Mouse (Mus musculus) fibroblast of lung, adult 2 months (primary cell): ENCODE data around the gene Psma7.
A peak's percentile ranks its signal among the peaks of the same experiment; 100 is the strongest.

Experiments used
- DNase-seq: peaks from one replicate; pipeline ENCODE4 v3.0.0-alpha.2; 2011; ENCODE audit warnings: low read depth

Psma7 gene

GRCm38 (mm10) chr2:180042858-180043515, 754 bp upstream of the Psma7 start:
- DNase-seq = no peak

DNA sequence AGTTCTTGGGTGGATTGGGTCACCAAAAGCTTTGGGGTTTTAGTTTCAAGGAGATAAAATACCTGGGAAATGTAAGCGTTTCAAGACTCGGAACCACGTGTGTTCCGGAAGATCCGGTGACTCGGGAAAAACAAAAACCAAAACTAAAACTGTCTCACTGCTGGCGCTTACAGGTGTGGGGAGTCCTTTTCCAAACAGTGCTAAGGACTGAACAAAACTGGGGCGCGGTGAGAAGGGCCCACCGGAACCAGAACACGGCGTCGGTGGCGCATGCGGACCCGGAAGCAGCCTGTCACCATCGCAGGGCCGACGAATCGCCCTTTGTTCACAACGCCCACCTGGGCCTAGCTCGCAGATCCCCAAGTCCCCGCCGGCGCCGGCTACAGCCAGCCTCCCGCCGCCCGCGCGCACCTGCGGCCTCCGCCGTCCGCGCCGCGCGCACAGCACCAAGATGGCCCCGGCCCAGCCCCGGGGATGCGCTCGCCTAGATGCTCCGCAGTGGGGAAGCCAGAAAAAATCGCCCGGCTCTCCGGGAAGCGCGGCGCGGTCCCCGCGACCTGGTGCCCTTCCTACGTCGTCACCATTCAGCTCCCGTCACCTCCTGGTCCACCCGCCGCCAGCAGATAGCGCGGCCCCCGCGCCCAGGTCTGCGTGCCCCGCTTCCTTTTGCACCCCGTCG, 517 bp downstream of the Psma7 start:
- no peak for DNase-seq

DNA sequence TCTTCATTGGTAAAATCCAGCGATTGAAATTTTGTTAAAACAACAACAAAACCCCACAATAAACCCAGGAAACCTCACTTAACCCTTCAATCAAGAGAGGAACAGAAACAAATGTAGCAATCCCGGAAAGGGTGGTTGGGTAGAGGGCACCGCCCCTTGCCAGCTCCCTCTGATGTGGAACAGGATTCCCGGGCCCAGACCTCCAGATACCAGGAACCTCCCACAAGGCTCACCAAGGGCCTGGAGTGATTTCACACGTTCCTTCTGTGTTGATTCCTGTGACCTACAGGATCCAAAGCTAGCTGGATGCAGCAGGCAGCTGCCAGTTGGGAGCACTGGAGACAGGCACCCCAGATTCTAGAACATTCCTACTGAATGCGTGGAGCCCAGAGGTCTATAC, 1.8 kb downstream of the Psma7 start:
- no peak for DNase-seq

- no peak for DNase-seq
Observed at GRCm38 (mm10) chr2:180034753-180035152, 7.5 kb downstream of the Psma7 start.

DNA sequence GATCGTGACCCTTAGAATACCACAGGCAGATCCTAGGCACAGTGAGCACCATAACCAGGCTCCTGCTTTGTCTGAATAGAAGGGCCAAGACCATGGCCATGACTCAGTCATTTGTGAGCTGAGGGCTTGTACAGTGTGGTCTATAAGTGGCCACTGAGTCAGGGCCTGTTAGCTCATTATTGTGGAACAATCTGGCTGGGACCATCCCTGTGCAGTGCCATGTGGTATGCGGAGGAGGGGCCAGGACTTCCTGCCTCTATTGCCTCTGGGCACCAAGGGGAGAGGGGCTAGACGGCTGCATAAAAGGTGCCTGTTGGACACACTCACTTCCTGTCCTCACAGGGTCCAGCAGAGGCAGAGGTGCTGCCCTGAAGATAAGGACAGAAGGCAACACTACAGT, 8.3 kb downstream of the Psma7 start:
- DNase-seq = no peak

- no peak for DNase-seq
Observed at GRCm38 (mm10) chr2:180032925-180033324, 9.3 kb downstream of the Psma7 start.

DNA sequence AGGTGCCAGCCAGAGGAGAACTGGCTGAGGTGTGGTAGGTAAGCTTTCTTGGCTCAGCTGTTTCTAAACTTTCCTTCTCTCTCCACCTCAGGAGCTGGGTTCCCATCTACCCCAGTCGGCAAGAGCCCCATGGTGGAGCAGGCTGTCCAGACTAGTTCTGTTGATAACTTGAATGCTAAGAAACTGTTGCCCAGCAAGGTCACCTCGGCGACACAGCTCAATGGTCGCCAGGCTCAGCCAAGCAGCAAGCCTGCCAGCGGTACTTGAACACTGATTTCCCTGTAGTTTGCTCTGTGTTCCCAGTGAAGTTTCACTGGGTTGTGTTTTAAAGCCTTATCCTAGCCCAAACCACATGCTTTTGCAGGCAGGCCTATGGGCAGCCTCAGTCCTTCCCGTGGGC, 11.0 kb downstream of the Psma7 start:
- DNase-seq = no peak

GRCm38 (mm10) chr2:180027768-180028167, 14.5 kb downstream of the Psma7 start:
- no peak for DNase-seq

DNA sequence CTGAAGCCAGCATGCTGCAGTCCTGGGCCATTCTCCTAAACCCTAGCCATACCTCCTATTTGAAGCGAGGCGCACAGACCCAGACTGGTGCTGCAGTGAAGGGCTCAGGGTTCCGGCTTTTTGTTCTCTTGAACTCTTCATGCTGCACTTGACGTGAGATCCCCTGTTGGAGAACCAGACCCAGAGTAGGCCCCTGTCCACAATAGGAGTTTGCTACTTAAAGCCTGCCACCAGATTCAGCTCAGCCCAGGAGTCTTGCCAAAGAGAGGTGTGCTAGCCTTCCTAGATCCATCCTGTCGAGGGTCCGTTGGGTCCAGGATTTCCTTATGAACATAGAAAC, 16.4 kb downstream of the Psma7 start:
- DNase-seq = no peak

GRCm38 (mm10) chr2:180025135-180025860, 16.9 kb downstream of the Psma7 start:
- DNase-seq = no peak

GRCm38 (mm10) chr2:180024401-180025098, 17.7 kb downstream of the Psma7 start, which contains the start of gene Lsm14b:
Gene Lsm14b (plus strand): TSS chr2:180024987.
- DNase-seq = peak; percentile 89

DNA sequence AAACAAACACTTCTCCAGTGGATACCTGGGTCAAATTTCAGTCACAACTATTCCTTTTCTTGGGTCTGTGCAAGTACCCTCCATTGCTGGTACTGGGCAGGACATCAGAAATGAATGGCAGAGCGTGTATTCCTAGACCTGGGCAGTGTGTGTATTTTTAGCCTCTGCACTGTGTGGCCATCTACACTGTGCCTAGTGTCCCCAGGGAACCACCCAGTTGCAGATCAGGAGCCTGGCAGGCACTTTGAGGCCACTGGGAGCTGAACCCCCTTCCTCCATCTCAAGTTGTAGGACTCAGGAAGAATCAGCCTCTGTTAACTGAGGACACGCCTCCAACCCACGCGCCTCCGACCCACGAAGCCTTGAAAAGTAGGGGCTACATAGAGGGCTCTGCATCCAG, 19.5 kb downstream of the Psma7 start:
- no peak for DNase-seq

DNA sequence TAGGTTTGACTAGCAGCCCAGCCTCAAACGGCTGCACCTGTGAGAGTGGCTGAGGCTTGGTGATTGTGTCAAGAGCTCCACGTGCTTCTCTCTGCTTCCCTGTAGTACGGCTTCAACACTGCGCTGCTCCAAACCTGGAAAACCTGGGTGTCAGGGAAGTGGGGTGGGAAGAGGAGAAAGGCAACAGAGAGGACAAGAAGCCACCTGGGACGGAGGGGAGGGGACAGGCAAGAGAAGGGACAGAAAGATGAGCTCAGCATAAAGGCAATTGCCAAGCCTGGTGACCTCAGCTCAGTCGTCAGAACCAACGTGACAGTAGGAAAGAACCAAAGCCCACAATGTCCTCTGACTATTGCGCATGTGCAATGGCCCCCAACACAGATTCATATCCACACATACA, 21.3 kb downstream of the Psma7 start:
- no peak for DNase-seq

- no peak for DNase-seq
Observed at GRCm38 (mm10) chr2:180020091-180020661, 22.1 kb downstream of the Psma7 start.

DNA sequence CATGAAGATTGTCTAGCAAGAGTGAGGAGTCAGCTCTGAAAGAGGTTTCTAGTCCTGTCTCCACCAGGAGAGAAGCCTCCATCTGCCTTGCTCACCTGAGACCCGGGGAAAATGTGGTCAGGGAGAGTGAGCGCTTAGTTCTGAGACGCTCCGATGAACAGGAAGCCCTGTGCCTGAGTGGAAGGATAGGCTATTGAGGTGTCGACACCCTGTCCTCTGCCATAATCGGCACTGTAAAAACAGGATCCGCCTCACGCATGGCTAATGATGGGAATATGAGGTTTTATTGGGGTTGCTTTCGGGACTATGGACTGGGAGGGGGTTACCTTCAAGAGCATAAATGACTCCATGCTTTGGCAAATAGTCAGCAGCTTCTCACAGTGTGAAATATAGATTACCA, 23.7 kb downstream of the Psma7 start:
- DNase-seq = no peak

DNA sequence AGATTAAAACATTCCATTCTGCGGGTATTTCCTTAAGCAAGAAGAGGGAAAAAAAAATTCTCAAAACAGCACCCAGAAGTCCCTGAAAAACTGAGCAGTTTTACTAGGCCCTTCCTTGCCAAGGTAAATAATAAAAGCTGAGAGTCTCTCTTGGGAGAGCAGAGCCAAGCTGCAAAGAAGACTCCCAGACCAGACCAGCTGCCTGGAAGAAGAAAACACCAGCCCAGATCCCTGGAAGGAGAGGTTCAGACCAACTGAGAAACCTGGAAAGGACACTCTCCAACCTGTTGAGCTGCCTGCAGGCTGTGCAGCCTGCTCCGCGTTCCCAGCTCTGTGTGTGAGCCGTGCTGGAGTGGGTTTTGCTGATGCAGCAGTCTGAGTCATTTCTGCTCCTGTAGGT, 24.6 kb downstream of the Psma7 start:
- DNase-seq = no peak

DNA sequence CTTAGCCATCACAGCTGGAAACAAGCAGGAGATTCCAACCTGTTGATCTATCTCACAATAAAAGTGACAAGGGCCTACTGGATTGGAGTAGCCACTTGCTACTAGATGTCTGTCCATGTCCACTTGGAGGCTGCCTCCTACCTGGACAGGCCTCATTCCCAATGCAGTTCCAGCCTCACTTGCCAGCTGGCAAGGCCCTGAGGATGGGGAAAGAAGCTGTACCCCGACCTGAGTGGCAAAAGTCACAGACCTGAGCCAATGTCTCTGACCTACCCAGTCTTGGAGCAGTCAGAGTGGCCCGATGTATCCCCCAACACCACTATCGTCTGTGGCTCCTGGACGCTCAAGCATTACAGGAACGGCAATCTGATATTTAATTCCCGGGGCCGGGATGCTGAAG, 28.5 kb downstream of the Psma7 start:
- no peak for DNase-seq

DNA sequence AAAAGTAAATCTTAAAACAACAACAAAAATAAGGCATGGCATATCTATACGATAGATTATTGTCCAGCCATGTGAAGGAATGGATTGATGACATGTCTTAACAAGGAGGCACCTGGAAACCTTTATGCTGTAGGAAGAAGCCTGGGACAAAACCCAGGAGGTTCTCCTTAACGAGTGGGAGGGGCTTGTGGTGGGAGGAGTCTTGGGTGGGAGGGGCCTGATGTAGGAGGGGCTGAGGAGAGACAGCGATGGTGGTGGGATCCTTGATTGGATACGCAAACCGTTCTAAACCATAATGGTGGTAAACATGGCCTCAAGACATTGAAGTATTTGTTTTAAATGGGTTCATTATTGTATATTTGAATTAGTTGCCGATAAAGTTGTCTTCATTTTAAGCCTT, 30.9 kb downstream of the Psma7 start:
- no peak for DNase-seq

- DNase-seq = no peak
Observed at GRCm38 (mm10) chr2:180010686-180011085, 31.5 kb downstream of the Psma7 start.

GRCm38 (mm10) chr2:180006352-180007017, 35.7 kb downstream of the Psma7 start:
- DNase-seq = no peak

DNA sequence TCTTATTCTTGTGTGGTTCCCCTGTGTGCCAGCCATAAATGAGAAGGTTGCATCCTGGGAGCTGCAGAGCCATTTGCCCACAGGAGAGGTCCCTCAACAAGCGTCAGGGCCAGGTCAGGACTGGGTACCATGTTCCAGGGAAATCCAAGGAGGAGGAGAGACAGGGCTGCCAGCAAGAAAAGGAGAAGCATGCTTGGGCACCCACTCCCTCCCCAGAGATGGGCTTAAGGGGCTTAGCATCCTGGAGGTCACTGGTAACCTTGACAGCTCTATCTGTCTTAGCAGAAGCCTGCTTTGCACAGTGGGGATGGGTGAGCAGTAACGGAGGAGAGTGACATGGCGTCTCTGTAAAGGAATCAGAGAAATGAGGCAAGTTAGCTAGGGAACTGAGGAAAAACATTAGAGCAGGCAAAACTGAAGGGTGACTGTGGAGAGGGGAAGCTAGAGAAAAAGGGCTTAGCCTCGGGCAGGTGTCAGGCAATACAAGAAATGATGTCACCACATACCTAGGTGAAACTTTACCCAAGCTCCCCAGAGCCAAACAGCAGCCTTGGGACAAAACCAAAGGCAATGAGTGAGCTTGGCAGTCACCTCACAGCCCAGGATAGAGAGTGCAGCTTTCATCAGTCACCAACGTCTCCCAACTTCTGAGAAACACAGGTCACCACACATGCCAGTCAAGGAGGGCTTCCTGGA, 36.4 kb downstream of the Psma7 start:
- no peak for DNase-seq
